Comparison of ENCODE assay signal across 9 mouse cellular contexts in the genomic region with DNA sequence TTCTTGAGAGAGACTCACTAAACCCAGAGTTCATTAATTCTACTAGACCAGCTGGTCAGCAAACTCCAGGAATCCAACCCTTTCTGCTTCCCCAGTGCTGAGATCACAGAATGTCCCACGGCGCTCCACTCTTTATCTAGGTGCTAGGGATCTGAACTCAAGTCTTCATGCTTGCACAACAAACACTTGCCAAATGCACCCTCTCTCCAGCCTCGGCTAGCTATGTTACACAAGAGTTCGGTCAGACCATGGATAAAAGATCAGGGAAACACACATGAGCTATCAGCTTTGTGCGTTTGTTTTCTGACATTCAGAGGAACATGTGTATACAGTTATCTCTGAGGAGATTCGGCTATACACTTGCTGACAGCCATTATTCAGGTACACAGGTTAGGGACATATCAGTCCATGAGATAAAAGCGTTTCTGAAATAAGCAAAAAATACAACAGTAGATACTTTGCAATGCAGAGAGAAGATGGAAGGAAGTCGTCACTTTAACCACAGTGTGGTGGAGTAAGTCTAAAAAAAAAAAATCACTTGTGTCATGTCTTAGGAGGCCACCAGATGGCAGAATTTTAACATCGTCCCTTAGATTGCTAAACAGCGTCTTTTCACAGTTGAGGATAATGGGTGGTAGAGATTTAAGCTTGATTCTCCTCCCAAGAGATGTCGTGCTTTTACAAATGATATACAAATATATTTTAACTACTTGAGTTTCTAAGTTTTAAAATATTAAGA. TPM values are rescaled to one million over a fixed set of nuclear protein-coding genes. Genes with fewer than 3 reads are reported as not detected.
DNase-seq lines count a peak whose midpoint lies in the region; ATAC-seq and TF ChIP-seq lines count a peak whose summit lies in the region.
"Had no signal": no experiment of that assay in that cellular context is flagged by ENCODE, and none has a peak within 500 bp of the region (broad histone marks: within the 10 kb centered on the region; RNA-seq: fewer than 3 reads in every experiment).

No protein-coding gene starts in this region.

- in situ Hi-C loops in CH12.LX (cut with MboI; ENCODE audit: low pct_ligation_motif_present, low pct_unique_long_range_greater_than_20kb, low sequenced_read_pairs): loop anchor here (25.0 kb wide), 1 partner anchor 181 kb away; no protein-coding TSS in a partner anchor

- no peaks in the 10 kb centered on the region for H3K27me3 ChIP-seq in kidney, postnatal 0 days (ENCODE audit: insufficient read depth, low read length)
- H3K27me3 ChIP-seq in kidney, embryonic 16.5 days (ENCODE audit: insufficient read depth, low read length): no peaks in the 10 kb centered on the region
- H3K27me3 ChIP-seq in CH12.LX (replicated peaks): no peaks in the 10 kb centered on the region
- H3K27me3 ChIP-seq in forebrain, postnatal 0 days (ENCODE audit: insufficient read depth, low read length): no peaks in the 10 kb centered on the region
- H3K27me3 ChIP-seq: neural tube, embryonic 13.5 days had no signal

- H3K27ac ChIP-seq in kidney, postnatal 0 days: no peak overlapping the region
- no peak overlapping the region for H3K27ac ChIP-seq in kidney, embryonic 16.5 days (ENCODE audit: low read length)
- H3K27ac ChIP-seq in CH12.LX (ENCODE audit: insufficient read depth, low read depth): no peak overlapping the region
- H3K27ac ChIP-seq in forebrain, postnatal 0 days (ENCODE audit: low read depth, low read length): no peak overlapping the region
- H3K27ac ChIP-seq: neural tube, embryonic 13.5 days had no signal

- no peak overlapping the region for H3K4me3 ChIP-seq in kidney, postnatal 0 days (replicated peaks; ENCODE audit: low read depth, low read length)
- H3K4me3 ChIP-seq in kidney, embryonic 16.5 days (ENCODE audit: low read length): no peak overlapping the region
- no peak overlapping the region for H3K4me3 ChIP-seq in CH12.LX (replicated peaks in 1 of 3; ENCODE audit: low read depth in 2 of 3, low read length in 2 of 3, poor library complexity in 1 of 3)
- H3K4me3 ChIP-seq in forebrain, postnatal 0 days (ENCODE audit: low read depth, low read length): no peak overlapping the region
- H3K4me3 ChIP-seq: neural tube, embryonic 13.5 days had no signal

- TF ChIP-seq RAD21 in CH12.LX (IDR thresholded peaks at IDR 0.05; ENCODE audit: low read depth, low read length): peak; percentile 68

- 56% methylated on average over 11 of the region's 11 CpGs for WGBS in kidney, postnatal 0 days
- WGBS in kidney, embryonic 16.5 days: 57% methylated on average over 11 of the region's 11 CpGs
- 53% methylated on average over 11 of the region's 11 CpGs for WGBS in forebrain, postnatal 0 days

- no peak overlapping the region for H3K9ac ChIP-seq in kidney, postnatal 0 days (ENCODE audit: low read depth, low read length)
- H3K9ac ChIP-seq in kidney, embryonic 16.5 days (replicated peaks; ENCODE audit: low read length): no peak overlapping the region
- no peak overlapping the region for H3K9ac ChIP-seq in CH12.LX (ENCODE audit: insufficient read depth, low read depth)
- H3K9ac ChIP-seq in forebrain, postnatal 0 days: no peak overlapping the region
- H3K9ac ChIP-seq: neural tube, embryonic 13.5 days had no signal

- no peak overlapping the region for H3K4me2 ChIP-seq in kidney, postnatal 0 days (ENCODE audit: low read length)
- no peak overlapping the region for H3K4me2 ChIP-seq in kidney, embryonic 16.5 days (replicated peaks; ENCODE audit: low read depth, low read length)
- H3K4me2 ChIP-seq in CH12.LX (ENCODE audit: insufficient read depth, low read depth, poor library complexity, severe bottlenecking): no peak overlapping the region
- no peak overlapping the region for H3K4me2 ChIP-seq in forebrain, postnatal 0 days (ENCODE audit: low read depth)
- H3K4me2 ChIP-seq: neural tube, embryonic 13.5 days had no signal

- H3K9me3 ChIP-seq in kidney, postnatal 0 days (replicated peaks; ENCODE audit: low read length): no peaks in the 10 kb centered on the region; the same call in 1 of the 2 replicates
- H3K9me3 ChIP-seq in kidney, embryonic 16.5 days (ENCODE audit: low read length): no peaks in the 10 kb centered on the region
- H3K9me3 ChIP-seq in CH12.LX (replicated peaks; ENCODE audit: low read length): no peaks in the 10 kb centered on the region
- H3K9me3 ChIP-seq in forebrain, postnatal 0 days (ENCODE audit: low read length): no peaks in the 10 kb centered on the region
- H3K9me3 ChIP-seq: neural tube, embryonic 13.5 days had no signal

- no peaks in the 10 kb centered on the region for H3K36me3 ChIP-seq in kidney, postnatal 0 days (ENCODE audit: insufficient read depth, low read length)
- no peaks in the 10 kb centered on the region for H3K36me3 ChIP-seq in kidney, embryonic 16.5 days (ENCODE audit: insufficient read depth, low read length)
- no peaks in the 10 kb centered on the region for H3K36me3 ChIP-seq in CH12.LX (replicated peaks in 1 of 2; ENCODE audit: control insufficient read depth in 1 of 2, insufficient read depth in 1 of 2, low read length in 1 of 2)
- H3K36me3 ChIP-seq in forebrain, postnatal 0 days (ENCODE audit: insufficient read depth): no peaks in the 10 kb centered on the region
- H3K36me3 ChIP-seq: neural tube, embryonic 13.5 days had no signal

- peak; percentile 83 for DNase-seq in kidney, postnatal 0 days (ENCODE audit: low spot score)
- DNase-seq in 3T3-L1 (ENCODE audit: low read depth, low spot score) (peak; percentile 72), CH12.LX (ENCODE audit: extremely low read depth) (peak; percentile 61)
- peak; percentile 88 for DNase-seq in forebrain, postnatal 0 days
- peak; percentile 36 for DNase-seq in retina, adult 2 months (ENCODE audit: low read depth, low spot score)
- no peak for DNase-seq in ovary, postnatal 10 days (ENCODE audit: low spot score)
- no peak for DNase-seq in thymus, postnatal 36 days

- TF ChIP-seq CTCF in kidney, postnatal 0 days (IDR thresholded peaks at IDR 0.05; ENCODE audit: low read depth): peak; percentile 90
- TF ChIP-seq CTCF in CH12.LX (conservative IDR thresholded peaks at IDR 0.05 in 1 of 2, IDR thresholded peaks at IDR 0.05 in 1 of 2; ENCODE audit: low read depth in 2 of 2, low read length in 2 of 2): peak; percentile 42 to 80
- TF ChIP-seq CTCF in forebrain, postnatal 0 days (IDR thresholded peaks at IDR 0.05; ENCODE audit: low read depth): peak; percentile 84

- no peaks in the 10 kb centered on the region for H3K4me1 ChIP-seq in kidney, postnatal 0 days (replicated peaks; ENCODE audit: insufficient read depth, low read length)
- H3K4me1 ChIP-seq in kidney, embryonic 16.5 days (ENCODE audit: insufficient read depth, low read length): peaks cover 6% of the 10 kb centered on the region; the same call in 1 of the 2 replicates
- no peaks in the 10 kb centered on the region for H3K4me1 ChIP-seq in CH12.LX (ENCODE audit: control insufficient read depth in 1 of 2, insufficient read depth in 2 of 2)
- no peaks in the 10 kb centered on the region for H3K4me1 ChIP-seq in forebrain, postnatal 0 days (ENCODE audit: insufficient read depth)
- H3K4me1 ChIP-seq: neural tube, embryonic 13.5 days had no signal

- ATAC-seq in kidney, postnatal 0 days (replicated peaks; ENCODE audit: low FRiP score, low read depth): no peak
- ATAC-seq in kidney, embryonic 16.5 days (ENCODE audit: low FRiP score, low TSS enrichment): no peak
- ATAC-seq in forebrain, postnatal 0 days: peak; percentile 77

- TF ChIP-seq POLR2A in CH12.LX (IDR thresholded peaks at IDR 0.05; ENCODE audit: low read depth, low read length): no peak

- dilution Hi-C loops in CH12.LX (cut with MboI; ENCODE audit: extremely low pct_ligation_motif_present, extremely low pct_unique_long_range_greater_than_20kb, low sequenced_read_pairs): no loop called here

- no peaks in the 10 kb centered on the region for H3K79me2 ChIP-seq in CH12.LX (replicated peaks; ENCODE audit: control insufficient read depth, extremely low read depth, insufficient read depth, poor library complexity, severe bottlenecking)

- TF ChIP-seq EP300 in CH12.LX (IDR thresholded peaks at IDR 0.05; ENCODE audit: low read length): no peak

TF ChIP-seq in CH12.LX, 34 proteins besides CTCF, POLR2A, EP300 and RAD21 (continues in another document):
- TF ChIP-seq ZC3H11A (IDR thresholded peaks at IDR 0.05; ENCODE audit: low read depth, low read length) (peak; percentile 14; the same call in 1 of the 2 replicates), SIN3A (IDR thresholded peaks at IDR 0.05; ENCODE audit: low read length) (no peak), RCOR1 (conservative IDR thresholded peaks at IDR 0.05; ENCODE audit: low read depth, low read length) (no peak), NRF1 (IDR thresholded peaks at IDR 0.05; ENCODE audit: low read depth, low read length) (no peak), ZKSCAN1 (IDR thresholded peaks at IDR 0.05; ENCODE audit: borderline replicate concordance, low read depth, low read length) (no peak), ZNF384 (IDR thresholded peaks at IDR 0.05; ENCODE audit: low read depth, low read length) (peak; percentile 94), GABPA (IDR thresholded peaks at IDR 0.05; ENCODE audit: insufficient replicate concordance, low read depth, low read length) (no peak), CHD1 (IDR thresholded peaks at IDR 0.05; ENCODE audit: low read depth, low read length) (no peak), HCFC1 (IDR thresholded peaks at IDR 0.05; ENCODE audit: low read depth, low read length) (no peak), MAX (IDR thresholded peaks at IDR 0.05; ENCODE audit: low read length) (no peak), IRF4 (IDR thresholded peaks at IDR 0.05; ENCODE audit: low read depth, low read length) (no peak), SMC3 (IDR thresholded peaks at IDR 0.05; ENCODE audit: low read depth, low read length) (peak; percentile 76), CHD2 (IDR thresholded peaks at IDR 0.05; ENCODE audit: low read length) (no peak)

RNA-seq across cellular contexts. Expression of gene Rerg, which starts 35.5 kb away (rescaled TPM):
- 23.9 and 24.5 TPM in 2 replicates for polyA plus RNA-seq in kidney, postnatal 0 days (2015; fragmentation: Nextera tagmentation; extraction: Ambion mirVana)
- polyA plus RNA-seq in kidney, embryonic 16.5 days (2015; fragmentation: Nextera tagmentation; extraction: Ambion mirVana): 14.4 and 16.2 TPM in 2 replicates
- not detected in 2 replicates for total RNA-seq in CH12.LX (2012; rRNA removed)
- total RNA-seq in CH12.LX (2014; rRNA removed): not detected in 2 replicates
- not detected in 2 replicates for polyA plus RNA-seq in CH12.LX (2012; ENCODE audit: insufficient read length, low read depth)
- 2.6 and 2.8 TPM in 2 replicates for total RNA-seq in forebrain, postnatal 0 days (2014; rRNA removed)
- polyA plus RNA-seq in forebrain, postnatal 0 days (2015; fragmentation: Nextera tagmentation; extraction: Ambion mirVana): 8.7 and 12.9 TPM in 2 replicates

RNA-seq across cellular contexts. Expression of gene Ptpro, which starts 46.3 kb away (rescaled TPM):
- polyA plus RNA-seq in kidney, postnatal 0 days (2015; fragmentation: Nextera tagmentation; extraction: Ambion mirVana): 18.3 and 18.4 TPM in 2 replicates
- 20.2 and 21.7 TPM in 2 replicates for polyA plus RNA-seq in kidney, embryonic 16.5 days (2015; fragmentation: Nextera tagmentation; extraction: Ambion mirVana)
- not detected in 2 replicates for total RNA-seq in CH12.LX (2012; rRNA removed)
- total RNA-seq in CH12.LX (2014; rRNA removed): 0.11 and 0.22 TPM in 2 replicates
- polyA plus RNA-seq in CH12.LX (2012; ENCODE audit: insufficient read length, low read depth): 0.16 and 0.23 TPM in 2 replicates
- total RNA-seq in forebrain, postnatal 0 days (2014; rRNA removed): 99.2 and 132 TPM in 2 replicates
- 44.8 and 45.2 TPM in 2 replicates for polyA plus RNA-seq in forebrain, postnatal 0 days (2015; fragmentation: Nextera tagmentation; extraction: Ambion mirVana)

Comparison
In these comparisons a context has a peak if more than half of its experiments do, and no peak if none do; other contexts are left out.
1. DNase-seq: peak in kidney, postnatal 0 days (single experiment), 3T3-L1 (single experiment), CH12.LX (single experiment), forebrain, postnatal 0 days (single experiment) and retina, adult 2 months (single experiment); none in ovary, postnatal 10 days (single experiment) and thymus, postnatal 36 days (0 of 2).
2. RNA of gene Ptpro, which starts 46.3 kb away (polyA plus RNA-seq): 44.8 to 45.2 TPM in forebrain, postnatal 0 days, 20.2 to 21.7 TPM in kidney, embryonic 16.5 days and 18.3 to 18.4 TPM in kidney, postnatal 0 days; 0.16 to 0.23 TPM in CH12.LX; every median in the first group is over 10 times any median in the second.
3. Peak in every context shown above with its lines, with median percentiles within 50 percentile points of each other: CTCF ChIP-seq.